Mouse (Mus musculus) gastrocnemius, postnatal 25 days (tissue): ENCODE results near the gene Tspan3. TPM values are rescaled to one million over a fixed set of nuclear protein-coding genes. Genes with fewer than 3 reads are reported as not detected.

Experiments
- DNase-seq: peaks from one replicate; pipeline ENCODE4 v3.0.0; 2022
- total RNA-seq, 2 experiments: library from RNA; stranded (reverse); gene quantifications; 1 replicate in 1 of 2; 2 replicates in 1 of 2; pipeline ENCODE4 v1.2.3; 2021

Gene Tspan3
- total RNA-seq, 2 experiments from 2014 or later, result 112 to 139 TPM

- DNase-seq, result no peak
These were observed 57.1 kb downstream of the Tspan3 start for GRCm38 (mm10) chr9:56108174-56108573.

GRCm38 (mm10) chr9:56107527-56107926 is 57.8 kb downstream of the Tspan3 start:
- DNase-seq, result no peak

GRCm38 (mm10) chr9:56106274-56107072 is 58.8 kb downstream of the Tspan3 start:
- DNase-seq, result no peak

GRCm38 (mm10) chr9:56104921-56105320 is 60.4 kb downstream of the Tspan3 start:
- no peak for DNase-seq

GRCm38 (mm10) chr9:56101022-56101421 is 64.3 kb downstream of the Tspan3 start:
- no peak for DNase-seq

- DNase-seq, result no peak
These were observed 65.2 kb downstream of the Tspan3 start for GRCm38 (mm10) chr9:56100041-56100522.

GRCm38 (mm10) chr9:56097584-56098298 is 67.5 kb downstream of the Tspan3 start:
- DNase-seq, result no peak

- no peak for DNase-seq
These were observed 73.2 kb downstream of the Tspan3 start for GRCm38 (mm10) chr9:56092102-56092501.

GRCm38 (mm10) chr9:56090546-56091225 is 74.6 kb downstream of the Tspan3 start:
- no peak for DNase-seq

- DNase-seq, result peak; percentile 82
These were observed 75.3 kb downstream of the Tspan3 start, which contains the start of gene Pstpip1 for GRCm38 (mm10) chr9:56089778-56090520. Gene Pstpip1, plus strand, starts transcription at chr9:56089962.

- no peak for DNase-seq
These were observed 78.8 kb downstream of the Tspan3 start for GRCm38 (mm10) chr9:56086524-56086923.

Other genes starting within 250 kb of the Tspan3 start
- gene Scaper, start 227.4 kb downstream of the Tspan3 start, total RNA-seq, result 1 to 10 TPM; 6.1 TPM
- gene 4930563M21Rik, start 154.9 kb downstream of the Tspan3 start, total RNA-seq, result not detected
- gene Rcn2, start 123.6 kb downstream of the Tspan3 start, total RNA-seq, result 10 to 100 TPM; 18.8 to 20.3 TPM
- under 1 TPM; 0.67 to 0.96 TPM for gene Pstpip1, start 75.5 kb downstream of the Tspan3 start, total RNA-seq